Mouse (Mus musculus): Measurements from ENCODE around the gene Syndig1l.

Syndig1l gene

DNA sequence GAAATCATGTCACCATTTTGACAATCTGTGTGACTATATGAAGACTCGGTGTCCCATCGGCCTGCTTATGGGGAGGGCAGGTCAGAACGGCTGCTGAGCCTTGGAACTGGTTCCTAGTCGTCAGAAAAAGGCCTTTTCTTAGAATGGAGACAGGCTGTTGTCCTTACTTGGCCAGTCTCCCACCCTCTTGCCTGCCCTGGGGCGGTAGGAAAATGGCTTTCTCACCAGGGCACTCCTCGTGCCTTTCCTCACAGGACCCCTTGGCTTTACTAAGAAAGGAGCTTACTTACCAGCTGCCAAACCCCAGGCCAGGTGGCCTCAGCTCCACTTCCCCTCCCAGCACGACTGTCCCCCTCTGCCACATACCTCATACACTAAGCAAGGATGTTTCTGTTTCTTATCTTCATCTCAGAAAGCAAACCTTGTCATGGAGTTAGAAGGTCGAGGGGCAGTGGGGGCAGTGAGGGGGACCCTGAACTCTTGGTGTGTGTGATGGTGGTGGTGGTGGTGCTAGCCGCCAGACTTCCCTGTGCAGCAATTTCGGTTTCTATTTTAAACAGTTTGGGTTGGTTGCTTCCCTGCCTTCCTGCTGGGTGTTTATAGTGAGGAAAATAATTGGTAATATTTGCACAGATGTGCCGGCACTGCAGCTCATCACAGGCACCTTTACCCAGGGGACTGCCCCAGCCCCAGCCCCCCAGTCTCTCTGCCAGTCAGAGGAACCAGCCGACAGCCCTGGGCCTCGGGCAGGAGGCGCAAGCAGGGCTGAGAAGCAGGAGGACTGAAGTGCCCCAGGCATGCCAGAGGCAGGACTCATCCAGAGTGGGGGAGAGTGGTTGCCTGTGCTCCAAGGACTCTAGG lies 23.7 kb downstream of the Syndig1l start:
- no peak for DNase-seq (ENCODE audit: low read depth)

DNA sequence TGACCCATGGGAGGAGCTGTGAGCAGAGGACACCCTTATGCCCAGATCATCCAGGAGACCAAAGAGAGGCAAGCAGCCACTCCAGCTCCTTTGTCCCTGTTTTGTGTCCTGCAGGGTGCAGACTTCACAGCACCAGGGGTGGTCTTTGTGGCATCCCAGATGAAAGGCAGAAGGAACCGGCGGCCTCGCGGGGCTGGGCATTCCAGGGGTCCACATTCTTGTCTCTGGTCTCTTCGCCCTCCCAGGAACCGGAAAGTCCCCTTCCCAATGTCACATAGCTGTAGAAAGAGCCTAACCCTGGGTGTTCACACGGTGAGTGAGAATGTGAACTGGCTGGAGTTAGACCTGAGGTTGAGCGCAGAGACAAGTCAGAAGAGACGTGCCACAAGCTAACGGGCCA lies 27.0 kb downstream of the Syndig1l start:
- no peak for DNase-seq (ENCODE audit: low read depth)

DNA sequence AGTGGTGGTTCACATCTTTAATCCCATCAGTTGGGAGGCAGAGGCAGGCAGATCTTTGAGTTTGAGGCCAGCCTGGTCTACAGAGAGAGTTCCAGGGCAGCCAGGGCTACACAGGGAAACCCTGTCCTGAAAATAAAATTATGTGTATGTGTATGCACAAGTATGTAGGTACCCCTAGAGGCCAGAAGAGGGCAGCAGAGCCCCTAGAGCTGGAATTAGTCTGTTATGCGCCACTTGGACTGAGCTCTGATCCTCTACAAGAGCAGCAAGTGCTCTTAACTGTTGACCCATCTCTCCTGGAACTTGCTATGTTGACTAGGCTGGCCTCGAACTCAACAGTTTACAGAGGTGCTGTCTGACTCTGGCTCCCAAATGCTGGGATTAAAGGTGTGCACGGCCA lies 28.1 kb downstream of the Syndig1l start:
- peak; percentile 48 for DNase-seq (ENCODE audit: low read depth)

GRCm38 (mm10) chr12:84653912-84654311 lies 44.7 kb downstream of the Syndig1l start:
- DNase-seq (ENCODE audit: low read depth), result peak; percentile 40

DNA sequence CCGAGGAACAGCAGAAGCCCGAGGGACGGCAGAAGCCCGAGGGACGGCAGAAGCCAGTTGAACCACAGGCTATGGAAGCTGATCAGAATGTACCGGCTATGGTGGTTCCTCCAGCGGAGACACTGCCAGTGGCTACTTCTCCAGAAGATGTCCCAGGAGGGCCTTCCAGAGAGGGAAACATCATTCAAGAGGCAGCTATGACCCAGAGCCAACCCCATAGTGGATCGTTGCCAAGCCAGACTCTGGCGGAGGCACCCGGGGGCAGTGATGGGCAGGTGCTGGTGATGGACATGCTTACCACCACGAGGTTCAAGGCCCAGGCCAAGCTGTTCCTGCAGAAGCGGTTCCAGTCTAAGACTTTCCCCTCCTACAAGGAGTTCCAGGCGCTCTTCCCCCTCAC lies 48.4 kb downstream of the Syndig1l start:
- DNase-seq (ENCODE audit: low read depth), result no peak

DNA sequence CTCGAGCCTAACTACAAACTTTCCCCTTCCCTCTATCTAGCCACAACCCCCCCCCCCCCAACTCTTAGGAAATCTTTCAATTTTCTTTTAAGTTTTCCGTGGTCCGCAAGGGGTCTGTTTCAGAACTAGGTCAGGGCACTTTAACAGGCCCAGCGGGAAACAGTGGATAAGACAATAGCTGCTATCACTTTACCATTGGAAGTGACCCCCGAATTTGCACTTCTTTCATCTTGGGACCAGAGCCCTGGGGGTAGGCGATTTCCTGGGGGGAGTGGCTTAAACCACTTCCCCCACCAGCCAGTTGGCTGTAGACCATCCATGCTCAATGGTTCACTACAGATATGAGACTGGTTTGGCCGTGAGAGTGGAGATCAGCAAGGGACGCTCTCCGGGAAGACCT lies 58.0 kb downstream of the Syndig1l start, which contains the start of gene Vrtn:
Gene Vrtn, plus strand, starts transcription at position 366 of the 400 bp plus-strand sequence.
- no peak for DNase-seq (ENCODE audit: low read depth)

GRCm38 (mm10) chr12:84640253-84640652 lies 58.4 kb downstream of the Syndig1l start:
- DNase-seq (ENCODE audit: low read depth), result no peak

DNA sequence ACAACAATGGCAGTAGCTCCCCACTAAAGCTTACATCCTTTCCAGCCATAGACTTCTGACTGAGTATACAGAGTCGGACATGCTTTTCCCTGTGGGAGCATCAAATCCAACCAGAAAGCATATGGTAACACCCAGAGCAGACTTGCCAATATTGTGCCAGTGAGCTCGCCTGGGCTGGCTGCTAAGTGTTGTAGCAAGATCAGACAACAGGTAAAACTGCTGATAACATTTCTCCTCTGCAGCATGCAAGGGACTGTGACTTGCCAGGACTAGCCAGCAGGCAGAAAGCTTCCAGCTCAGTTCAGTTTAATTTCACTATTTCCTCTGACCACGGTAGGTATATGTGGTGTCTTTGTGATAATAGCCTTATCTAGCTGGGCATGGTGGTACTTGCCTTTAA lies 66.8 kb downstream of the Syndig1l start:
- no peak for DNase-seq (ENCODE audit: low read depth)
